Mouse (Mus musculus) heart, adult 9 months (tissue): ENCODE measurements at regions not wholly inside any gene's neighbourhood (a gene's known extent, or its start where the extent isn't known, plus 50 kb on each side); places are given as distances from the start of the nearest gene placed in this dataset.
"Not testable (repeated sequence)": the region's sequence is repeated elsewhere in the genome, so short reads cannot be mapped to it uniquely, and the experiment has no call there.

ENCODE experiments used
- DNase-seq, 2 experiments: peaks; one replicate each; pipeline ENCODE4 v3.0.0; 2022; ENCODE audit warnings: low spot score in 2 of 2

DNA sequence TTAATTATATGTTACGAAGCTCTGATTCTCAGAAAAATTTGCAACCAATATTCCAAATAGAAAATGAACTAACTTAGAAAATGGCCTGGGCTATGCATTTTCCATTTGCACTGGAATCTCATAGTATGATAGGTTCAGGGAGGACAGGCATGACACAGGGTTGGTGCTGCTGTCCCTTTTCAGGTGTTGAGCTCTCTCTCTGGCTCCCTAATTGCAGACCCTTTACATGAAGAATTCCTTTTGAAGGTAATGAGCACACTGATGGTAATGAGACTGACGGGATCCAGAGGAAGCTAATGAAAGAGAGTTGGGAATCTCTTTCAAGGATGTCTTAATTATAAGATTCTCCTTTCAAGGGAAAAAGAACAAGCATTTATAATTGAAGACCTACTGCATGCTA lies 87.6 kb downstream of the Serpinb8 start:
- DNase-seq, result no peak

DNA sequence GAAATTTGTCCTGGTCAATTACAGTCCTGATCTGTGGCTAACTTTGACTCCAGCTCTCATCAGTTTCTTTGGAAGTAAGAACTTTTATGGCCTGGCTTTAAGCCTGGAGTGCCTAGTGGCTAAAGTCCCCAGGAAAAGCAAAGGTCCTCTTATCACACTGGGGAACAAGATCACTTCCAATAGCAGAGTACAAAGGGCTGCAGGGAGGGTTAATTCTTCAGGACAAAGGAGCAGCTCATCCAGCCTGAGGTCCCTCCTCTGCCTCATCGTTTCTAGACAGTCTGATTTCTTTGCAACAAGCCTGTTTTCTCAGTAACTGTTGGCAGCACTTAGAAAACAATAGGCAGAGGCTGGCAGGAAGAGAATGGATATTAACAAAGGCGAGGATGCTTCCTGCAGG lies 107.1 kb downstream of the Serpinb8 start:
- no peak for DNase-seq

DNA sequence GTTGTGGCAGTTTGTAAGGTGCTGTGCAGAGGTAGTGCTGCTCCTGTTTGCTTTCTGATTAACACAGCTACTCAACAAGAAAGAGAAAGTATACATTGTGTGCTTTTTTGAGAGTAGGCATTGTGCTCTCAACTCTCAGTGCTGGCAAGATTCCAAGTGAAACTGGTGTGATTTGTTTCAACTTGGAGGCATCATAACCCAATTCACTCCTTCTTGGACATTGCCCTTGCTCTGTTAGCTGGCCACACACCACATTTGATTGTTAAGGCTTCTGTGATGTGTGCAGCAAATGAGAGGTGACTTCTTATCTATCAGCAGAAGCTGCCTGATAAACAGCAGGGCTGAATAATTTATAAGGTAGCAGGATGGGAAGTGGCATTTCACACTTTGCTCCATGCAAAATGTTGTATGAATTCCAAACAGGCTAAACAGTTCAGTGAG lies 116.3 kb downstream of the Serpinb8 start:
- no peak for DNase-seq

DNA sequence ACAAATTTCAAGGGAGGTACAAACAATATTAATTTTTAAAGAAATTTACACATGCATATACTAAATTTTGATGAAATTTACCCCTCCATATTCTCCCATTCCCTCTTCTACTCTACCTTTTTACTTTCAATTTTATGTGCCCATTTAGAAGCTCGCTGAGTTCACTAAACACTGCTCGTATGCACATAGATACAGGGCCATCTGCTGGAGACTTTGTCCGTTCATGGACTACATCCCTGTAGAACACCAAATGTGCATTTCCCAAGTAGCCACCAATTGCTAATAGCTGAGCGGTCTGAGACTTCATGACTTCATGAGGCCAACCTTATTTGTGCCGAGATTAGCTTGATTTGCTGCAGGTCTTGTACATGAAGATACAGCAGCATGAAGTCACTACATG lies 118.8 kb downstream of the Serpinb8 start:
- DNase-seq, result no peak

DNA sequence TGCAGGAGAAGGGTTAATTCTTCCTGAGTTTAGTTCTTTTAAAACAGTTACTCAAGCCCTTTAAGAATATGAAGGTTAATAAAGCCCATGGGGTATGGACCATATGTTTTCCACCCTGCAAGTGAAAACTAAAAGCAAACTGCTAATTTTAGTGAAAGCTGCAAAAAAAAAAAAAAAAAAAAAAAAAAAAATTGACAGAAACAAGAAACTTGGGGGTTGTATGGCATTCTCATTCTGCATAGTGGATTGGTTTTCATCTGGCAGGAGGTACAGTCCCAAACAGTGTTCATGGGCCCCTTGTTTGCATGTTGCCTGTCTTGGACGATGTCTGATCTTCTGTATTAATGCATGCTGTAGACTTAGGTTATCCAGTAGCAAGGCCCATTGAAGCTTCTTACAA lies 125.1 kb downstream of the Serpinb8 start:
- DNase-seq, result no peak

DNA sequence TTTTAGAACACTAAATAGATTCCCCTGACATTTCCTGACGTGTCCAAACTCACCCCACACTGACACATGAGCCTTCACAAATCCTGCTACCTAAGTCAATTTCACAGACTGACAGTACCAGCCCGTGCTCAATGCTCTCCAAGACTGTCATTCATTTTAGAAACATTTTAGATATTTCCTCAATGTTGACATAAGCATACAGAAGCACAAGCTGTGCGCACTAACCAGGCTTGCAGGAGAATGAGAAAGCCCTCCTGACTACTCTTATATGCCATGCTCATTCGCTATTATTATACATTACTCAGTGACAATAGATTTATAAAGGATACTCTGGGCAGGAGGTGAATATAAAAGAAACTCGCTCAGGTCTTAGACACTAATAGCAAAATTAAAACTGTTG lies 129.5 kb downstream of the Serpinb8 start:
- no peak for DNase-seq

DNA sequence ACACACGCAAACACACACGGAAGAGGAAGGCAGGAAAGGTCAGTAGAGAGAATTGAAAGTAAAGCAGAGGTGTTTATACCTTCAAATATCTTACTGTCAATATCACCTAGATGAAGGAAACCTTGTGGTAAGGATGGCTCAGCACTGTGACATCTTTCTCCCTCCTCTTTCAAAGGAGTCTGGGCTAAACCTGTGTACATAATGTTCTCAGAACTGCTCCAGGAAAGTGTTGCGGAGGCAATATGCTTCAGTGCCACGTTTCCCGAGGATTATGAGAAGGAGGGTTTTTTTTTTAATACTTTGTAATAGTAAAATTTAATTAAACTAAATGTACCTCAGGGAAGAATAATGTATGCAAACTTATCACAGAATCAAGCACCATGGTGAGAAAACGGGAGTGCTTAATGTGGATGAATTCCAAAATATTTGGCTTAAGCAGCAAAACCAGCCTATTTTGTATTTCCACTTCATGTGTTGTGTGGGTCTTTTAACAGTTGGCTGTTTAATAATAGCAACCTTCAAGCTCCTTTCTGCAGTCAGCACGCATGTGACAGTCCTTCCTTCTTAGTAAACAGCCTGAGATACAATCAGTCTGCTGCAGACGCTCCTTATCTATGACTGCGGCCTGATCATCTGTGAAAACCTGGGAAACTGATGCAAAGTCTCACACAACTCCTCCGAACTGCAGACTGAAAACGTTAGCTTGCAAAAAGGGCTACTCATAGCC lies 138.5 kb downstream of the Serpinb8 start:
- no peak for DNase-seq

DNA sequence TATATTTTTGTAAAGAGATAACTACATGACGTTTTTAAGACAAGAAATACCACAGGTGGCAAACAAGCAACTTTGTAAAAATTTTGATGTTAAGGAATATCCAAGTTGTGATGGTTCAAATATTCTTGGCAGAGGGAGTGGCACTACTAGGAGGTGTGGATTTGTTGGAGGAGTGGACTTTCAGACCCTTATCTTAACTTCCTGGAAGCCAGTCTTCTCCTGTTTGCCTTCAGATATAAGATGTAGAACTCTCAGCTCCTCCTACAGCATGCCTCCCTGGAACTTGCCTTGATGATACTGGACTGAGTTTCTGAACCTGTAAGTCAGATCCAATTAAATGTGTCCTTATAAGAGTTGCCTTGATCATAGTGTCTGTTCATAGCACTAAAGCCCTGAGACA lies 175.5 kb downstream of the Serpinb8 start:
- DNase-seq, result no peak

DNA sequence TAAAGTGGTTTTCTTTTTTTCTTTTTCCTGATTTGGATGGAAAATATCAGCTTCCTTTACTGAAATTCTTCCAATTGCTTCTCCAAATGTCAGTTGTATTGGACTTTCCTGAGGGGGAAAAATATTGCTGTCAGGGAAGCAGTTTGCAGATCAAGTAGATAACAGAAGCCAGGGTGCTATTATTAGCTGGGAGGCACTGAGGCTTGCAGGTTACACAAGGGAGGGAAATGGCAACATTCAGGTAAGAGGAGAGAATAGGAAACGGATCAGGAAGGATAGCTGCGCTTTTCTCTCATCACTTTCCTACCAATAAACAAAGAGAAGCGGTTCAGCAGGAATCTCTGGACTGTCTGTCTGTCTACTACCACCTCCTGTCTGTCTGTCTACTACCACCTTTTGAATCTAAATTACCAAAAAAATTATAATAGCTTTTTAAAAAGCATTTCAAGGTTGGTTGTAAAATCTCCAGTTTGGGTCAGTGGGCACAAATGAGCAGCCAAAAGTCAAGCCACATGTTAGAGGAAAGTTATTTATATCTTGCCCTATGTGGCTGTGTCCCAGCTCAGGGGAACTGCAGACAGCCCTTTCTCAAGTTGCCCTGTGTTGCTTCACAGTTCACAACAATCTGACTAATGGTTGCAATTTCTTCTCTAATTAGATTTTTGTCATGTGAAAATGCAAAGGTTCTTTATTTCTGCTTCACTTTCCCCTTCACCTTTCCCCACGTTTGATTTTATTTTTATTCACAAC lies 177.6 kb downstream of the Serpinb8 start:
- DNase-seq, result peak in 1 of 2 experiments; percentile 7

DNA sequence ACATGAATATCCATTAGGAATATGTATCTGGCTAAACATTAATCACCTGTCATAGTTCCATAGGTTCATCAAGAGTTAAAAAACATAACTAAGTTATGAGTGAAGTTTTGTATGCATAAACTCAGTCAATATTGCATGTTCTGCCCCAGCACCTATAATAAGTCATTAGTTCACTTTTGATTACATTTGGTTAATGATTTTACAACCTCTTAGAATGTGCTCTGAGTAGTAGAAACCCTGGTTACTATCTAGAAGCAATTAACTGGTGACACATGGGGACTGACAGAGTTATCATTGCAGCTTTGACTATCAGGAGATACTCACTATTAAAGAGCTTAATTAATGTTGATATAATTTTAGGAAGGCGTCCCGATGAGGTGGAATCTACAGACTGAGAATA lies 183.2 kb downstream of the Serpinb8 start:
- DNase-seq, result no peak

DNA sequence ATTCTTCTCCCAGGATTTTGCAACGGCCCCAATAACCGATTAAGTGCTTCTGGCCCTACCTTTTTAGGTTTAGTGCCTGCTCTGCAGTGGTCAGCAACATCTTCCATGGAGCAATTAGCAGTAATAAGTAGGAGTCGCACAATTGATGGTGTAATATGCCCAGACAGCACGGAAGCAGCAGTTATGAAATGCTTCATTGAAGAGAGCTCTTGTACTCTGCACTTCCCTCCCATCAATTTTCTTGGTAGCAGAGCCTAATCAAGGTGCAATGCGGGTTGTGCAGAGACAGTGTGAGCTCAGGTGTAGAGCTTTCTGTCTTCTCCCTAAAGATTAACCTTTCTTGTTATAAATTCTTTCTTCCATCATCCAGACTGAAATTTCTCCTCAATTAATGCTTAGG lies 193.3 kb downstream of the Serpinb8 start:
- no peak for DNase-seq

DNA sequence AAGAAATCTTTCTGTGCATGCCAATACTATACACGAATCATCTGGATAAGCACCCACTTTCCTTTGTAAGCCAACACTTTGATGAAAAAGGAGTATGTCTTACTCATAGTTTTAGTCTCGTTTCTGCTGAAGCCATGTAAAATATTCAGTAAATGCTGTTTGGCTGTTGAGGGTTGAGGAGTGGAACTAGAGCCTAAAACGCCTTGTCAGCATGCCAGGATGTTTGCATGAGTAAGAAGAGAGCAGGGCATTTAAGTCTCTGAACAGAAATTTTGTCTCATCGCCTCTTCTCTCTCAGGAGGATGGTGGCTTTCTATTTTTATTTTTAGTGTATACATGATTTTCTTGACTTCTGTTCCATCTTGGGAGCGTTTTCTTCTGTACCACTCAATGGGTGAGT lies 216.0 kb downstream of the Serpinb8 start:
- DNase-seq, result no peak

DNA sequence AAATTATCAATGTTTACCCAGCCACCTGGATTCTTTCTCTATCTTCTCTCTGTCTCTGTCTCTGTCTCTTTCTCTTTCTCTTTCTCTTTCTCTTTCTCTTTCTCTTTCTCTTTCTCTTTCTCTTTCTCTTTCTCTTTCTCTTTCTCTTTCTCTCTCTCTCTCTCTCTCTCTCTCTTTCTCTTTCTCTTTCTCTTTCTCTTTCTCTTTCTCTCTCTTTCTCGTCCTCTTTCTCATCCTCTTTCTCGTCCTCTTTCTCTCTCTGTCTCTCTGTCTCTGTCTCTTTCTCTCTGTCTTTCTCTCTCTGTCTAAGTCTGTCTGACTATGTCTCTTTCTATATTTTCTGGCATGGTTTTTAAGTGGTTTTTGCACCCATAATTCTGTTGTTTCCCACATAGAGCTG lies 217.6 kb downstream of the Serpinb8 start:
- not testable (repeated sequence) for DNase-seq

DNA sequence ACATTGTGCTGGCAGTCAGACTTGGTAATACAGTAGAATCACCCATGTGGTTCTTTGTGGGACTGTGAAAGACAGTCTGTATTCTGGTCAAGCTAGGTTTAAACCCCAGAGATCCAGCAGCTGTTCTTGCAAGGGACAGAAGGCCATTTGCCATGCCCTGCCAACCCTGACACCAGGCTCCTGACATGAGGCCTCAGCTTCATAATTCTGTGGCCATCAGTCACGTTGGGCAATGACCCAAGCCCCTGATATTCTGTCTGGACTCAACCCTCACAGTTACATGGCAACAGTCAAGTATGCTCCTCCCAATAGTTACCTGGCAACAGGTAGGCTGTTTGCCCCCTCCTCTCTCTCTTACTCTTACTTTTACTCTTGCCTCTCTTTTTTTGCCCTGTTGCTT lies 221.3 kb downstream of the Serpinb8 start:
- no peak for DNase-seq

DNA sequence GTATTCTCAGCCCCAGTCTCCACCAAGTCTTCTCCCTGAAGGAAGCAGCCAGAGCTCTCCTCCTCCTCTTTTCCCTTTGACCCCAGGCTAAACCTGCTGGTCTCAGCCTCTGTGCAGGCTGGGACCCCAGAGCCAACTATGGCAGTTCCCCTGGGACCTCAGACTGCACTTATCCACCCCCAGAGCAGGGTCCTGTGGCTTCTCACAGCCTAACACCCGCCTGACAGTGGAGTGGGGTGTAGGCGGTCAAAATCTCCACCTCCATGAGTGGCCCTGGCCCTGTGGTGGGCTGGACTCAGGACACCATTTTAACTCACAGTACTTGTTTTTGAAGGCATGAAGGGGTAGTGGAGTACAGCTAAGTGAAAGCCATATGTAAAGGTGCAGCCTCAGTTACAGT lies 222.1 kb downstream of the Serpinb8 start:
- DNase-seq, result no peak

DNA sequence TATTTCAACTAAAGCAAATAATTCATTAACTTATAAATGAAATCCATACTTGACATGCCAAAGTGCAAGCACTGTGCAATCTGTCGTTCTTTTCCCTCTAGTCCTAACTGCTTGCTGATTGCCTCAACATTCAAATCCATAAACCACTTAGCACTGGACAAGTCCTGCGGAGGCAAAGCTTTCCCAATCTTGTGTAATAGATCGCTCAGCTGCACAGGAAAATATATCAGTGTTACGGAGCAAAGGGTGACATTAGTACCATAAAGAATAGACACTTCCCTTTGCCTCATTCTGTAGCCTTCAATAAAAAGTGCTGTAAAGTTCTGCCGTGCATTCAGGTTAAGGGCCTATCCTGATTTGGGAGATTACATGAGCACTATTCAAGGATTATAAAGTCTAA lies 248.1 kb downstream of the Serpinb8 start:
- no peak for DNase-seq

DNA sequence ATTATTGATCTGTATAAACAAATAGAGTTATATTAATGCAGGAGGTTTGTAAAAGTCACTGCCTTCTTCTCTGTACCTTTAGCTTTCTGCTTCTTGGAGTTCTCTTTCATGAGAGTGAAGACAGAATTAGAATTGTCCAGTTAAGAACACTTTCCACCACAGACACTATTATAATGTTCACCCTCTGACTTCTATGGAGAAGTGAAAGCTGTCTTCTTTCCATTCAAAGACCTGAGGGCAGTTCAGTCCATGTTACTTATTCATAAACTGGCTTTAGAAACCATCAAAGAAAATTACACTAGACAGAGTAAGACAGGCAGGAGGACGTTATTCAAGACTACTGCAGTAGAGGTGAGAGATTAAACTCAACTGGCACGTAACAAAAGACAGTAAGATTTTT lies 262.6 kb downstream of the Serpinb8 start:
- DNase-seq, result no peak

DNA sequence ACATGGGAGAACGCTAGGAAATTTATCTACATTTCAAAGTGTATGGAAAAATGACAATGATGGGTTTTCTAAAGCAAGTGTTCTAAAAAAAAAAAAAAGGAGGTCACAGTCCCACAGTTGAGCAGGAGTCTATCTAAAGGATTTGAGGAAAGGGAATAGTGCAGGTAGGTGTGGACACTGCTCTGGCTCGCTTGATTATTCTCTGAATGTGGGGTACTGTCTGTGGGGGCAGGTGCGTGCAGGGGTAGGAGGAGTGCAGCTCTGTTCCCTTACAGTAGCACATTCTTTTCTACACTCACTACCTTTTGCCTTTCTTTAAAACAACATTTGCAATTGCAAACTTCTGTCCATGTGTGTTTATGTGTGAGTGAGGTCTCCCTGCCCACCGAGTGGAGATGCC lies 263.2 kb downstream of the Serpinb8 start:
- no peak for DNase-seq

DNA sequence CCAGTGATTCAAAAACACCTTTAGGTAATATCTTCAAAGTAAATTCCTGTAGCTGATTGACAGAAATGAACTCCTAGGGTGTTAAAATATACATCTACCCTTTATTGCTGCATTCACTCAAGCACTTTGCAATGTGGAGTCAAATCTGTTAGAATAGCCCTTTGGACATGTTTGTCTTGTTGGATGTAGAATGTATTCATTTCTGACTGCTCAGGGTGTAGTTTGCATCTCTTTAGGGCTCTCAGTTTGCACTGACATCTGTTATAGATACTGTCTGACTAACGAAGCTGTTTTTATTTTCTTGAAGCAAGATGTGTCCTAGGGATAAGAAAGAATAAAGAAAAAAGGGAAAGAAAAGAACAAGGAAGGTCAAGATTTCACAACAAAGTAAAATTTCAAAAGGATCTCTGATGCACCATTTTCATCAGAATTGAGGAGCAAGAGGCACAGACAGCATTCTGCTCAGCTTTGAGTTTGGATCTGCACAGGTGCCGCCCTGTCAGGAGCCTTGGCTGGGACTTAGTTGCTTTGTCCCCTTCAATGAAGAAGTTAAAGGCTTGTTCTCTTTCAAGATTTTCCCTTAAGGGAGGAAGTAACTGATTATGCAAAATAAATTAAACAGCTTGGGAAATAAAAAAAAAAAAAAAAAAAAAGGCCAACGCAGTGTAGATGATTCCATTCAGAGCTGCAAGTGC lies 308.1 kb downstream of the Serpinb8 start:
- DNase-seq, result no peak

DNA sequence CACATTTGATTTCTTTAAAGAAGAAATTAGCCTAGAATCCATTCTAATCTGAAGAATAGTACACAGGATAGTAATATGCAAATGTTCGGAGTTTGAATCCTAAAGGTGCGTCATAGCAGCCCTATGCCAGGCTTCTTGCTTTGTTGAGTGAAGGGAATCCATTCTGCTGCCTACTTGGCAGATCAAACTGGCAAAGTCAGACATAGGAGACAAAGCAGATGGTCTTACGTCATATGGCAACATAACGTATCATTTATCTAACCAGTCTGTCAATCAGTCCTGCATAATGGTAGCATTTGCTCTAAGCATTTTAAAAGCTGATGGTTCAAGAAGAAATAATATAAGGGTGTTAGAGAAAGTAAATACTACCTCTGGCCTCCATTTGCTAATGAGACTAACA lies 309.5 kb downstream of the Serpinb8 start:
- DNase-seq, result no peak

DNA sequence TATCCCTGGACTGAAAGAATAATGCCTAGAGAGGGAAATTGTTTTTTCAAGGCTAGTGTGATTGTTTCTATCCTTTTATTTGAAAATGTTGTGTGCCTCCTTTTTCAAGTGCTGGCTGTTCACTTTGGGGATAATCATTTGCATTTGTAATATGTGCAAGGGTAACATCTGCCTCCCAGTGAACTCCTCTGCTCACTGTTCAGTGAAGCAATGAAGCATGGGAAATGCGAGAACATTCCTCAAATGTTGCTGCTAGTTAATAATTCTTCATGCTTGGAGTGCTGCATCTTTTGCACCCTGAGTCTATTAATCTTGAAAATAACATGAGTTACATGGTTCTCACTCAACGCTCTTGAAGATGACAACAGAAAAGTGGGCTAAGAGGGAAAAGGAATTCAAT lies 310.6 kb downstream of the Serpinb8 start:
- DNase-seq, result no peak

DNA sequence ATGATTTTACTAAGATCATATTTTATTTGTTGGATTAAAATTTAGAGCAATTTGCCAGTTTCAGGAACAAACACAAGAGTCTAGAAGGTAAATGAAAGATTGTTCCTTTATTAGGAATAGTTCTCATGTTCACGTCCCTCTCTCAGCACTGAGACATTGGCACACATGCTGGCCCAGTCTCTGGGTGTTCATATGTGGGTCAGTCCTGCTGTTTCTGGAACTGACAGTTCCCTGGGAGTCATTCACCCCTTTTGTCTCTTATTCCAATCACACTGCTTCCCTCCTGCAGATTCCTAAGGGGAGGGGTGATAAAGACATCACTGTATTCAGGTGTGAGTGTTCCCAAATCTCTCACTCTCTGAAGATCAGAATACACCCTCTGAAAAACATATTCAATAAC lies 311.1 kb downstream of the Serpinb8 start:
- DNase-seq, result no peak
